Mouse (Mus musculus) embryonic facial prominence, embryonic 13.5 days (tissue): ENCODE results near the gene Lclat1. TPM values are rescaled to one million over a fixed set of nuclear protein-coding genes. Genes with fewer than 3 reads are reported as not detected.
"Not testable (repeated sequence)": the region's sequence is repeated elsewhere in the genome, so short reads cannot be mapped to it uniquely, and the experiment has no call there.

Source experiments
- ATAC-seq: fragments of 200-750 bp; cut with Nextera tagmentation; 2 replicates; pipeline ENCODE4 v1.8.0; 2017; ENCODE audit warnings: low read depth; ENCODE audit not compliant: insufficient number of reproducible peaks, insufficient read depth, low FRiP score, low TSS enrichment
- H3K27ac ChIP-seq: fragments of 300-500 bp; sonication (generic); 2 replicates; pipeline ENCODE4 v1.5.1; 2015; ENCODE audit warnings: moderate library complexity, mild to moderate bottlenecking, inconsistent platforms
- H3K27me3 ChIP-seq: fragments of 300-500 bp; sonication (generic); 2 replicates; pipeline ENCODE4 v1.6.1; 2015; ENCODE audit warnings: mild to moderate bottlenecking, inconsistent platforms
- H3K36me3 ChIP-seq: fragments of 300-500 bp; sonication (generic); 2 replicates; pipeline ENCODE4 v1.6.1; 2015; ENCODE audit warnings: mild to moderate bottlenecking, inconsistent platforms
- H3K4me1 ChIP-seq: fragments of 300-500 bp; sonication (generic); 2 replicates; pipeline ENCODE4 v1.6.1; 2015; ENCODE audit warnings: inconsistent platforms
- H3K4me2 ChIP-seq: fragments of 300-500 bp; sonication (generic); 2 replicates; pipeline ENCODE4 v1.6.1; 2015; ENCODE audit warnings: moderate library complexity, mild to moderate bottlenecking, inconsistent platforms
- H3K4me3 ChIP-seq: fragments of 300-500 bp; sonication (generic); 2 replicates; pipeline ENCODE4 v1.5.1; 2015; ENCODE audit warnings: mild to moderate bottlenecking, inconsistent platforms
- H3K9ac ChIP-seq: fragments of 300-500 bp; sonication (generic); 2 replicates; pipeline ENCODE4 v1.6.1; 2015; ENCODE audit warnings: mild to moderate bottlenecking, inconsistent platforms
- H3K9me3 ChIP-seq: fragments of 300-500 bp; sonication (generic); 2 replicates; pipeline ENCODE4 v1.6.1; 2016; ENCODE audit warnings: inconsistent platforms
- WGBS: fragments of 180-500 bp; shearing (Covaris S2); methylation state at CpG from one replicate; pipeline ENCODE4 v1.1.7; 2015; ENCODE audit warnings: mixed read lengths; 5-methylcytosine and 5-hydroxymethylcytosine counted together
- polyA plus RNA-seq: library from polyadenylated mRNA; unstranded; fragments of >200 nt; fragmentation: Nextera tagmentation; extraction: Ambion mirVana; gene quantifications from 2 replicates; pipeline ENCODE4 v1.2.1, GENCODE M21; 2015

Gene Lclat1
- polyA plus RNA-seq, 1 experiment from 2014 or later, result 10.6 TPM

DNA sequence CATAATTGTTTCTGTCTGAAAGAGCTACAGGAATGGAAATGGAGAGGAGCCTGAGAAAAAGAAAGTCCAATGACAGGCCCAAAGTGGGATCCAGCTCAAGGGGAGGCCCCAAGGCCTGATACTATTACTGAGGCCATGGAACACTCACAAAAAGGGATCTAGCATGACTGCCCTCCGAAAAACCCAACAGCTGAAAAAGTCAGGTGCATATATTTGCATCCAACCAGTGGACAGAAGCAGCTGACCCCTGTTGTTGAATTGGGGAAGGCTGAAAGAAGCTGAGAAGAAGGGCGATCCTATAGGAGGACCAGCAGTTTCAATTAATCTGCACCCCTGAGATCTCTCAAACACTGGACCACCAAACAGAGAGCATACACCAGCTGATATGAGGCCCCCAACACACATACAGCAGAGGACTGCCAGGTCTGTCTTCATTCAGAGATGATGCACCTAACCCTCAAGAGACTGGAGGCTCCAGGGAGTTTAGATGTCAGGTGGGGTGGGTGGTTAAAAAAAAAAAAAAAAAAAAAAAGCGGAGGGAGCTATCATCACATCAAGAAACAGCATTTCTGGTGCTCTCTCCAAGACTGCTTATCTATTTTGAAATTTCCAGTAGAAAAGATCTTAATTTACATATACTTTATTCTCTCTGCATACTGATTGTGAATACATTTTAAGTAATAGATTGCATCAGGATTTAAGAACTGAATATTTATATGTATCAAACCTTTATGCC lies 45.2 kb downstream of the Lclat1 start:
- not testable (repeated sequence) for H3K36me3 ChIP-seq, H3K4me2 ChIP-seq, H3K9me3 ChIP-seq, H3K27ac ChIP-seq, H3K9ac ChIP-seq, H3K27me3 ChIP-seq, H3K4me1 ChIP-seq, H3K4me3 ChIP-seq, ATAC-seq
- 92% methylated on average over 3 of the region's 3 CpGs for whole genome bisulfite sequencing

DNA sequence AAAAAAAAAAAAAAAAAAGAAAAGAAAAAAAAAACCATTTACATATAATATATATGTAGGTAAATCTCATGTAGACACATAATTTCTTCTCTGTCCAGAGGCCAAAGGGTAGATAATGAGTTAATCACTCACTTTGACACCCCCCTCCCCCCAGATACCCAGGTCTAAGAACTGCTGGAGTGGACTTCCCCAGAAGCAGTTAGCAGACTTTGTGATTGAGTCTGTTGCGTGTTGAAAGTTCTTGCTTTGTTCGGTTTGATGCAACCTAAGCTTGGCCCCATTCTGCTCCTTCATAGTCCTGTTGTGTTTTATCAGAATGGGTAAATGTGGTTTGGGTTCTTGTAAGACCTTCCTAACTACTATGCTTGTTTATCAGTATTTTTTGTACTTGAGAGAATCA lies 45.9 kb downstream of the Lclat1 start:
- no peak overlapping the region for H3K4me2 ChIP-seq
- ATAC-seq, result no peak
- 92% methylated on average over 2 of the region's 2 CpGs for WGBS

DNA sequence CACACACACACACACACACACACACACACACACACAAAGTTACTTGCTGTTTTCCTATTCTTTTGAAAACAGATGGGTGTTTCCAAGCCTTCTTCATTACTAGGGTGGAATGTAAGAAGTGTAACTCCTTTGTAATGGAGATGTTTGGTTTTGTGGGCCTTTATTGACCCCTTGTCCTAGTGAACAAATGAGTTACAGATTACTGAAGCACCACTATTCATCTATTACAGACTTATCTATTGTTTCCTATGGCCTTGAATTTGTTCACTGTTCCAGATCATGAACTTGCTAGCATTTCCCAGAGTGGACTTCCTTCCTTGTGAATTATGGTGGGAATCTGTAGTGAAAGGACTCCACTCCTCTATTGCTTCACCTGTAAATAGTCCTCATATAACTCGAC lies 48.8 kb downstream of the Lclat1 start:
- no peak overlapping the region for H3K4me3 ChIP-seq
- no peaks in the 10 kb centered on the region for H3K9me3 ChIP-seq
- 82% methylated on average over 1 of the region's 1 CpGs for WGBS
- no peak overlapping the region for H3K4me2 ChIP-seq
- H3K4me1 ChIP-seq, result peaks cover 11% of the 10 kb centered on the region
- no peak overlapping the region for H3K9ac ChIP-seq
- no peak overlapping the region for H3K27ac ChIP-seq
- no peak for ATAC-seq
- no peaks in the 10 kb centered on the region for H3K36me3 ChIP-seq
- no peaks in the 10 kb centered on the region for H3K27me3 ChIP-seq

More for the DNA sequence above, 45.9 kb downstream of the Lclat1 start:
- Histone ChIP-seq H3K4me3 (no peak overlapping the region), H3K4me1 (0 out of 2 replicates have a peak, but pooled peaks cover 7% of the 10 kb centered on the region), H3K9me3 (no peaks in the 10 kb centered on the region), H3K27me3 (no peaks in the 10 kb centered on the region), H3K9ac (no peak overlapping the region), H3K36me3 (no peaks in the 10 kb centered on the region), H3K27ac (no peak overlapping the region)

DNA sequence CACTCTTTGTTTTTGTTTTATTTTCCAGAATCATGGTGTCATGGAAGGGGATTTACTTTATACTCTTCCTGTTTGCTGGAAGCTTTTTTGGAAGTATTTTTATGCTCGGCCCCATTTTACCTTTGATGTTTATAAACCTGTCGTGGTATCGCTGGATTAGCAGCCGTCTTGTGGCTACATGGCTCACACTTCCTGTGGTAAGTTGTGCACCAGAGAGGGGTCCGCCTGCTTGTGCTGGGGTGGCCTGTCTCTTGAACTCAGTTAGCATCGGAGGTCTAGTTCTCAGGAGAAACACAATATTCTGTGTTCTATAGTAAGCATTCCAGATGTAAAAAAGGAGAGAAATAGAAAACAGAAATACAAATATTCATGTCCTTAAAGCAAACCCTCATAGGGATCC lies 54.0 kb downstream of the Lclat1 start:
- 53% methylated on average over 6 of the region's 6 CpGs for WGBS
- Histone ChIP-seq H3K27ac (no peak overlapping the region), H3K36me3 (peaks cover 9% of the 10 kb centered on the region; the same call in 1 of the 2 replicates), H3K9me3 (no peaks in the 10 kb centered on the region), H3K4me3 (no peak overlapping the region), H3K9ac (no peak overlapping the region), H3K27me3 (no peaks in the 10 kb centered on the region), H3K4me2 (no peak overlapping the region), H3K4me1 (peaks cover 10% of the 10 kb centered on the region)
- no peak for ATAC-seq

DNA sequence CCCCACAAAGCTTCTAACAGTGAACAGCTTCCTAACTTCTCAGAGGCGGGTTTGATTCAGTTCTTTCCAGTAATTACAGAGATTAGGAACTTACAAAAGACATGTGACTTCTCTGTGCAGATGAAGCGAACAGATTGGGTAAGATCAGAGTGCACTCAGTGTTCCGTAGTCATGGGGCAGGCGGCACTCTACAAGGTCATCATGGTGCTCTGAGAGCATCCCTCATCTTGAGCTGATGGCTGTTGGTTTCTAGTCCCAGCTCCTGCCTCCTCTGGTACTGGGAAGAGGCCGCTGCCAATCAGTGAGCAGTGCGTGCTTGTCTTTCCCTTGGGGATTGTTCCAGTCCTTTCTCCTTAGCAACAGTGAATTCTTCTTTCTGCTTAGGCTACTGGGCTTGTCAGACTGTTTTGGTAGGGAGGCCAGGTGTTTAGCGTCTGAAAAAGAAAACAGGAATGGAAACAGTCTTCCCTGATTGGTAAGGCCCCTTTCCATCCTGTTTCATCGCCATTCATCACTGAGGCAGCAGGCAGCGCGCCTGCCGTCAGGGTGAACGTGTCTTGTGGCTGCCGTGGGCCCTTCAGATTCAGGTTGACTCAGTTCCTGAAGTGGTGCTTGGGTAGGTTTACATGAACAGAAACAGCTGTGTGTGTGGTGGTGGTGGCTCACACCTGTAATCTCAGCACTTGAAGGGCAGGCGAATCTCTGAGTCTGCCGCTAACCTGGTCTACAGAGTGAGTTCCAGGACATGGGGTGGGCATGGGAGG lies 54.8 kb downstream of the Lclat1 start:
- no peak overlapping the region for H3K4me2 ChIP-seq
- 84% methylated on average over 15 of the region's 15 CpGs for WGBS
- H3K4me1 ChIP-seq, result peaks cover 10% of the 10 kb centered on the region
- no peak for ATAC-seq
- H3K4me3 ChIP-seq, result no peak overlapping the region
- no peak overlapping the region for H3K27ac ChIP-seq
- H3K9ac ChIP-seq, result no peak overlapping the region
- H3K36me3 ChIP-seq, result peaks cover 9% of the 10 kb centered on the region; the same call in 1 of the 2 replicates
- H3K9me3 ChIP-seq, result no peaks in the 10 kb centered on the region
- no peaks in the 10 kb centered on the region for H3K27me3 ChIP-seq

DNA sequence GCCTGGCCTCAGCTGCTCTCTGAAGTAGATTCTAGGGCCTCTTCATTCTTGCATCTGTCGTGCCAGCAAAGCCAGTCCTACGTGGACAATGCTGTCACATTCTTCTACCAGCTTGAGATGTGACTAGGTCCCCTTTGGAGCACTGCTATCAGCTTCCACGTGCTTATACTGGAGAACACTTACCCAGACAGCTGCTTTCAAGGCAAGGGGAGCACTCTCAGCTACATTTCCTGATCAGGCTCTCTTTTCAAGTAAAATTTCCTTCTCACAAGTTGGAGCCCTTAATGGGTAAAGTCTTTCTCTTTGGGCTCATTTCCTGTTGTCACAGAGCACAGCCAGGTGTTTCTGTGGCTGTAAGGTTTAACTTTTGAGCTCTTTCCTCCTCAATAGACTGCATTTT lies 55.8 kb downstream of the Lclat1 start:
- 65% methylated on average over 3 of the region's 3 CpGs for WGBS
- Histone ChIP-seq H3K9ac (no peak overlapping the region), H3K36me3 (peaks cover 9% of the 10 kb centered on the region; the same call in 1 of the 2 replicates), H3K9me3 (no peaks in the 10 kb centered on the region), H3K4me2 (no peak overlapping the region), H3K4me3 (no peak overlapping the region), H3K27ac (no peak overlapping the region), H3K27me3 (no peaks in the 10 kb centered on the region), H3K4me1 (peaks cover 10% of the 10 kb centered on the region)
- ATAC-seq, result no peak

DNA sequence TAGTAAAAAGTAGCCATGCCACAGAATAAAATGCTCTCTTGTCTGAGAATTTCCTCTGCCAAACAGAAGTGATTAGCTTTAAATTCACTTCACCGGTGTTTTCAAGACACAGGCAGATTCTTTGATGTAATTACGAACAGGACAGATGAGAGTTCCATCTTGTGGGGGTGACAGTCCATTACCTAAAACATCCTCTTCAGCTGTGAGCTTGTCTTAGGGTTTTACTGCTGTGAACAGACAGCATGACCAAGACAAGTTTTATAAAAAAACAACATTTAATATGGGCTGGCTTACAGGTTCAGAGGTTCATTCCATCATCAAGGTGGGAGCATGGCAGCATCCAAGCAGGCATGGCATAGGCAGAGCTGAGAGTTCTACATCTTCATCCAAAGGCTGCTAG lies 56.3 kb downstream of the Lclat1 start:
- peaks cover 9% of the 10 kb centered on the region; the same call in 1 of the 2 replicates for H3K36me3 ChIP-seq
- WGBS, result 82% methylated on average over 2 of the region's 2 CpGs
- peaks cover 10% of the 10 kb centered on the region for H3K4me1 ChIP-seq
- no peak overlapping the region for H3K4me3 ChIP-seq
- H3K9ac ChIP-seq, result no peak overlapping the region
- H3K27ac ChIP-seq, result no peak overlapping the region
- H3K27me3 ChIP-seq, result no peaks in the 10 kb centered on the region
- no peak for ATAC-seq
- H3K9me3 ChIP-seq, result no peaks in the 10 kb centered on the region
- H3K4me2 ChIP-seq, result no peak overlapping the region

DNA sequence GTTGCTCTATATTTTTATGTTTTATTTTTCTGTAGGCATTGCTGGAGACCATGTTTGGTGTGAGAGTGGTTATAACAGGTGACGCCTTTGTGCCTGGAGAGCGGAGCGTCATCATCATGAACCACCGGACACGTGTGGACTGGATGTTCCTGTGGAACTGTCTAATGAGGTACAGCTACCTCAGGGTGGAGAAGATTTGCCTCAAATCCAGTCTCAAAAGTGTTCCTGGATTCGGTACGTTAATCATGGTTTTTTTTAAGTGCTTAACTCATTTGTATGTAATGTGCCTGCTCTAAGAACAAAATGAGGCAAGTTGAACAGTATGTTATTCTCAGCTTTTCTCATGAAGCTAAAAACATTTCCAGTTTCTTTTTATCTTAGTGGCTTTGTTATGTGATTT lies 61.7 kb downstream of the Lclat1 start:
- no peak overlapping the region for H3K4me3 ChIP-seq
- peaks cover 15% of the 10 kb centered on the region; the same call in 1 of the 2 replicates for H3K36me3 ChIP-seq
- H3K4me1 ChIP-seq, result peaks cover 6% of the 10 kb centered on the region
- H3K27me3 ChIP-seq, result no peaks in the 10 kb centered on the region
- H3K9me3 ChIP-seq, result no peaks in the 10 kb centered on the region
- no peak for ATAC-seq
- H3K27ac ChIP-seq, result no peak overlapping the region
- H3K9ac ChIP-seq, result no peak overlapping the region
- no peak overlapping the region for H3K4me2 ChIP-seq
- 83% methylated on average over 7 of the region's 7 CpGs for WGBS

DNA sequence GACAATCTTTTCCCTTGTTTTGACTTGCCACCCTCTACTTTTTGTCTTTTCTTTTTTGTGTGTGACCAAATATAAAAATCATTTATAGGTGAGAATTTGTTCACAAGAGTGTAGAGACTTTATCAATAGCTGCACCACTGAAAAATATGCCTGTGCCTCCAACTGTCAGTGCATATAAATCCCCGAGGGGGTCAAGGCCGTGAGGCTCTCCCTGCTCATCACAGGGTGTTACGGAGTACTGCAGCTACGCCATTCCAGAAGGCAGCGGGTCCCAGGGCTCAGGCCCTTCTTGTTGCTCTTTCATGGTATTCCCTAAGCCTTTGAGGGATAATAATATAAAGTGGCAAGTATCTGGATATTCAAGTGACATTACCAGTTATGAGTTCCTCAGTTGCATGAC lies 62.4 kb downstream of the Lclat1 start:
- peaks cover 12% of the 10 kb centered on the region for H3K4me1 ChIP-seq
- no peak overlapping the region for H3K4me3 ChIP-seq
- peaks cover 9% of the 10 kb centered on the region; the same call in 1 of the 2 replicates for H3K36me3 ChIP-seq
- no peaks in the 10 kb centered on the region for H3K9me3 ChIP-seq
- 89% methylated on average over 5 of the region's 5 CpGs for WGBS
- ATAC-seq, result no peak
- no peaks in the 10 kb centered on the region for H3K27me3 ChIP-seq
- H3K9ac ChIP-seq, result no peak overlapping the region
- no peak overlapping the region for H3K27ac ChIP-seq
- no peak overlapping the region for H3K4me2 ChIP-seq

DNA sequence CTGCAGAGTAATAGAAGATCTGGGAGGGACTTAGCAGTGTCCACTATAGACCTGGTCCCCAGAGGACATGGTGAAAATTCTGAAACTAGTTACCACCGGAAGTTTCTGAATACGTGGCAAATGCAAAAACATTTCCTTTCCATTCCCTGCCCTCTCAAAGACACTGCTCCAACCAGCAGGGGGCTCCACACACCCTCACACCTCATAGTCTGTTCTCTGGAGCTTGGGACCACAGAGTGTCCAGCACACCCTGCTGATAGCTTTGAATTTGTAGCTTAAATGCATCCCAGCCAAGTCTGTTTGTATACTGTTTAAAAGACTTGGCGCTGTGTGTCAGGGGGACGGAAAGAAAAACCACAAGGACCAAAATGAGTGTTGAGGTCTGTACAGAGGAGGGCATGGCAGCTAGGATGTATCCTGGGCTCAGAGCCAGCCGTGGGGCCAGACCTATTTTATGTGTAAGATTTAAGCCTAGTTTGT lies 66.3 kb downstream of the Lclat1 start:
- H3K36me3 ChIP-seq, result peaks cover 9% of the 10 kb centered on the region; the same call in 1 of the 2 replicates
- H3K27ac ChIP-seq, result peak overlapping the region; percentile 55
- H3K9me3 ChIP-seq, result no peaks in the 10 kb centered on the region
- H3K9ac ChIP-seq, result no peak overlapping the region
- ATAC-seq, result peak; percentile 82; the same call in 1 of the 2 replicates
- H3K4me1 ChIP-seq, result peaks cover 15% of the 10 kb centered on the region
- 47% methylated on average over 5 of the region's 5 CpGs for WGBS
- H3K27me3 ChIP-seq, result no peaks in the 10 kb centered on the region
- no peak overlapping the region for H3K4me2 ChIP-seq
- no peak overlapping the region for H3K4me3 ChIP-seq

DNA sequence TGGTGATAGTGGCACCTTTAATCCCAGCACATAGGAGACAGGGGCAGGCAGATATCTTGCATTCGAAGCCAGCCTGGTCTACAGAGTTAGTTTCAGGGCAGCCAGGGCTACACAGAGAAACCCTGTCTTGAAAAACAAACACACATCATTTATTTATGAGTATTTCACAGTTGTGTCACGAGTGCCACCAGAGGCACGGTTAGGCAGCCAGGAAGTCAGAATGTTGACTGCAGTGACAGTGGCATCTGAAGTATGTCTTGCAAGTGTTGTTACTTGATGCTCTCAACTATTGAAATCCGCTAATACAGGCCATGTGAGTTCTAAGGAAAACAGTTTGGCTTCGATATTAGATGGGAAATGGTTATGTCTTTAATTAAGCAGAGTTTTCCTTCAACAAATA lies 67.9 kb downstream of the Lclat1 start:
- 59% methylated on average over 5 of the region's 5 CpGs for WGBS
- H3K27me3 ChIP-seq, result no peaks in the 10 kb centered on the region

DNA sequence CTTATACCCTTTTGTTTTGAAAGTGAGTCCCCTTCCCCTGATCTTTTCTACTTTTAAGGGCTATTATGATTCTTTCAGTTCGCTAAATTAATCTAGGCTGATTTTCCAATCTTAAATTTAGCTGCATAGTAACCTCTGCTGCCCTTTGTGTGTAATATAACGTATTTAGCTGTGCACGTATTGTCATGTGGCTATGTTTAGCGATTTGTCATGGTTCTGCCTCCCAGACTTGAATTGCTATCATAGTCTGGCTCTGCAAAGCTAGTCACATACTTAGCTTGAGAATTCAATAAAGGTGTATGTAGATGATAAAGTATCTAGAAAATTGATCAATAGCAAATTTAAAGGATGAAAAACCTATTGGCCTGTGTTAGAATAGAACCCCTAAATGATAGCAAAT lies 69.3 kb downstream of the Lclat1 start:
- Histone ChIP-seq H3K9me3 (no peaks in the 10 kb centered on the region), H3K4me1 (peaks cover 15% of the 10 kb centered on the region), H3K9ac (no peak overlapping the region), H3K27ac (no peak overlapping the region), H3K36me3 (no peaks in the 10 kb centered on the region), H3K4me2 (no peak overlapping the region), H3K4me3 (no peak overlapping the region), H3K27me3 (no peaks in the 10 kb centered on the region)
- no peak for ATAC-seq
- WGBS, result 50% methylated on average over 4 of the region's 4 CpGs

More for the DNA sequence above, 67.9 kb downstream of the Lclat1 start:
- ATAC-seq, result no peak
- Histone ChIP-seq H3K36me3 (peaks cover under 1% of the 10 kb centered on the region; the same call in 1 of the 2 replicates), H3K9me3 (no peaks in the 10 kb centered on the region), H3K27ac (no peak overlapping the region), H3K4me3 (no peak overlapping the region), H3K4me1 (peaks cover 15% of the 10 kb centered on the region), H3K4me2 (no peak overlapping the region), H3K9ac (no peak overlapping the region)
